Mouse (Mus musculus) heart, adult 2 months (tissue): Measurements from ENCODE around the gene Plk2.

Experiments
- CTCF ChIP-seq: fragments of 200-600 bp; IDR thresholded peaks from 2 replicates; pipeline ENCODE4 v1.8.1; 2022; ENCODE audit warnings: antibody characterized with exemption, mild to moderate bottlenecking, moderate library complexity
- EP300 ChIP-seq: fragments of 200-500 bp; IDR thresholded peaks from 2 replicates; pipeline ENCODE4 v1.6.1; 2011; ENCODE audit warnings: low read depth, low read length, control low read depth; ENCODE audit not compliant: insufficient read depth
- POLR2A ChIP-seq: fragments of 200-500 bp; IDR thresholded peaks from 2 replicates; pipeline ENCODE4 v1.6.1; 2011; ENCODE audit warnings: mild to moderate bottlenecking, low read depth, low read length, control low read depth; ENCODE audit not compliant: insufficient read depth

- TF ChIP-seq CTCF (no peak), POLR2A (no peak), EP300 (no peak)
Measured at GRCm38 (mm10) chr13:110351051-110351450, 43.8 kb upstream of the Plk2 start.
